Mouse (Mus musculus): ENCODE results near the gene Col9a2. TPM values are rescaled to one million over a fixed set of nuclear protein-coding genes. Genes with fewer than 3 reads are reported as not detected.

Col9a2 gene
- polyA plus RNA-seq, 1 experiment from 2014 or later: 12.3 TPM

DNA sequence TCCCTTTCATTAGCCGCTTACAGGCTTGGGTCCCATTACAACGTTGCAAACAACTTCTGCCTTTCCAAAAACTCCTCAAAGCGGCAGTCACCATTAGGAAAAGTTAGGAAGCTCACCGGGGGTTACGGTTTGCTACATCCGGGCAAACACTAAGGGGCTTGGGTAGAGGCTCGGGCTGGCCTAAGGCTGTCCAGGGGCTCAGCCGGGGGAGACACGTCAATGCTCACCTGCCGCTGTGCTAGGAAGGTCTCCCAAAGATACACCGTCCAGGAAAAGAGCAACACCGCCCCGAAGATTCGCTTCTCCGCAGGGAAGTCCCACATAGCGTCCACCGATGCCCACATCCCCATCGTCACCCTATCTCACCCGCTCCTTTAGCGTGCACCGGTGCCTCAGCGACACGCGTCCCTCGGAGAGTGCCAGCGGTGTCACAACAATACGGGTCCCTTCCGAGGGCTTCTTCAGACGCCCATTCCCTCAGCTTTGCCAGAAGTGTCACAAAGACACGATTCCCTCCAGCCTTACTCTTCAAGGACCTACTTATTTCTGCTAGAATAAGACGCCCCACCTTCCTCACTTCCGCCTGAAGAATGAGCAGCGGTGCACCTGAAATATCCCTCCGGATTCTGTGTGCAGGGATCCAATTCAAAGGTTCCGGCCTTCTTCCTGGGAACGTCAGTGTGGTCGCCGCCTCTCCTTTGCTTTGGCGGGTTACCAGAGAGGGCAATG is 58.6 kb downstream of the Col9a2 start, which contains the start of gene Zmpste24:
Gene Zmpste24, minus strand, starts transcription at position 592 of the 729 bp plus-strand sequence.
- H3K27ac ChIP-seq: peak within 1 kb of the TSS; percentile 36; the same call in 1 of the 2 replicates
- under 1% methylated on average over 39 of the region's 39 CpGs for WGBS
- peak within 1 kb of the TSS; percentile 65 for H3K9ac ChIP-seq
- no peaks in the 10 kb centered on the region for H3K9me3 ChIP-seq
- peak within 1 kb of the TSS; percentile 65 for H3K4me2 ChIP-seq
- H3K4me1 ChIP-seq: peaks cover 4% of the 10 kb centered on the region
- H3K4me3 ChIP-seq: peak within 1 kb of the TSS; percentile 78
- H3K27me3 ChIP-seq: no peaks in the 10 kb centered on the region
- peak; percentile 86 for ATAC-seq (ENCODE audit: borderline replicate concordance, extremely low read depth, low FRiP score, low TSS enrichment)
- H3K36me3 ChIP-seq: peaks cover 22% of the 10 kb centered on the region

GRCm38 (mm10) chr4:121103304-121103703 is 64.1 kb downstream of the Col9a2 start:
- H3K9ac ChIP-seq: no peak overlapping the region
- H3K36me3 ChIP-seq: no peaks in the 10 kb centered on the region
- no peaks in the 10 kb centered on the region for H3K9me3 ChIP-seq
- no peak overlapping the region for H3K4me2 ChIP-seq
- H3K27me3 ChIP-seq: no peaks in the 10 kb centered on the region
- H3K4me3 ChIP-seq: no peak overlapping the region
- 85% methylated on average over 4 of the region's 4 CpGs for WGBS
- H3K4me1 ChIP-seq: no peaks in the 10 kb centered on the region
- ATAC-seq (ENCODE audit: borderline replicate concordance, extremely low read depth, low FRiP score, low TSS enrichment): no peak
- H3K27ac ChIP-seq: no peak overlapping the region

Other genes starting within 250 kb of the Col9a2 start
- 93.7 and 99.5 TPM in 2 replicates for gene Nfyc, start 207.8 kb upstream of the Col9a2 start, polyA plus RNA-seq (2015; fragmentation: Nextera tagmentation; extraction: Ambion mirVana)
- 0.57 and 0.72 TPM in 2 replicates for gene Rims3, start 184.6 kb upstream of the Col9a2 start, polyA plus RNA-seq (2015; fragmentation: Nextera tagmentation; extraction: Ambion mirVana)
- 27.6 and 27.9 TPM in 2 replicates for gene Exo5, start 114.4 kb upstream of the Col9a2 start, polyA plus RNA-seq (2015; fragmentation: Nextera tagmentation; extraction: Ambion mirVana)
- 9.0 and 10.0 TPM in 2 replicates for gene Zfp69, start 87.7 kb upstream of the Col9a2 start, polyA plus RNA-seq (2015; fragmentation: Nextera tagmentation; extraction: Ambion mirVana)
- 14.3 and 14.5 TPM in 2 replicates for gene Smap2, start 22.1 kb upstream of the Col9a2 start, polyA plus RNA-seq (2015; fragmentation: Nextera tagmentation; extraction: Ambion mirVana)
- 38.2 and 39.9 TPM in 2 replicates for gene Zmpste24, start 58.9 kb downstream of the Col9a2 start, polyA plus RNA-seq (2015; fragmentation: Nextera tagmentation; extraction: Ambion mirVana)
- not detected in 2 replicates for gene Tmco2, start 69.8 kb downstream of the Col9a2 start, polyA plus RNA-seq (2015; fragmentation: Nextera tagmentation; extraction: Ambion mirVana)
- gene Rlf, start 175.7 kb downstream of the Col9a2 start, polyA plus RNA-seq (2015; fragmentation: Nextera tagmentation; extraction: Ambion mirVana): 24.4 and 24.5 TPM in 2 replicates

Data from lung, embryonic 15.5 days (tissue).